Mouse (Mus musculus): Measurements from ENCODE around the gene Rsph1. TPM values are rescaled to one million over a fixed set of nuclear protein-coding genes. Genes with fewer than 3 reads are reported as not detected.

Gene Rsph1
- polyA plus RNA-seq, 1 experiment from 2014 or later = 1.8 TPM

- DNase-seq (ENCODE audit: low spot score) = no peak
- peaks cover 11% of the 10 kb centered on the region; the same call in 1 of the 2 replicates for H3K27me3 ChIP-seq (ENCODE audit: insufficient read depth, poor library complexity, severe bottlenecking)
- H3K4me3 ChIP-seq = no peak overlapping the region
- no peaks in the 10 kb centered on the region for H3K9me3 ChIP-seq
- peak overlapping the region; percentile 65 for H3K27ac ChIP-seq
- H3K36me3 ChIP-seq = no peaks in the 10 kb centered on the region
- peaks cover 11% of the 10 kb centered on the region for H3K4me1 ChIP-seq
- WGBS = 45% methylated on average over 13 of the region's 13 CpGs
Measured at GRCm38 (mm10) chr17:31315046-31315792, 38.0 kb upstream of the Rsph1 start.

GRCm38 (mm10) chr17:31312648-31313047 lies 35.5 kb upstream of the Rsph1 start:
- Histone ChIP-seq H3K27me3 (ENCODE audit: insufficient read depth, poor library complexity, severe bottlenecking) (no peaks in the 10 kb centered on the region), H3K4me3 (no peak overlapping the region), H3K9me3 (no peaks in the 10 kb centered on the region), H3K27ac (no peak overlapping the region), H3K36me3 (no peaks in the 10 kb centered on the region), H3K4me1 (peaks cover 17% of the 10 kb centered on the region)
- no peak for DNase-seq (ENCODE audit: low spot score)
- WGBS = 85% methylated on average over 10 of the region's 10 CpGs

GRCm38 (mm10) chr17:31311047-31311446 lies 33.9 kb upstream of the Rsph1 start:
- Histone ChIP-seq H3K4me3 (no peak overlapping the region), H3K4me1 (peaks cover 19% of the 10 kb centered on the region), H3K27ac (no peak overlapping the region), H3K27me3 (ENCODE audit: insufficient read depth, poor library complexity, severe bottlenecking) (no peaks in the 10 kb centered on the region), H3K9me3 (no peaks in the 10 kb centered on the region), H3K36me3 (no peaks in the 10 kb centered on the region)
- no peak for DNase-seq (ENCODE audit: low spot score)
- WGBS = 68% methylated on average over 9 of the region's 9 CpGs

GRCm38 (mm10) chr17:31309281-31309793 lies 32.2 kb upstream of the Rsph1 start:
- WGBS = 58% methylated on average over 6 of the region's 6 CpGs
- Histone ChIP-seq H3K27me3 (ENCODE audit: insufficient read depth, poor library complexity, severe bottlenecking) (no peaks in the 10 kb centered on the region), H3K4me3 (no peak overlapping the region), H3K4me1 (peaks cover 24% of the 10 kb centered on the region), H3K36me3 (no peaks in the 10 kb centered on the region), H3K9me3 (no peaks in the 10 kb centered on the region), H3K27ac (no peak overlapping the region)
- no peak for DNase-seq (ENCODE audit: low spot score)

- no peak for DNase-seq (ENCODE audit: low spot score)
- H3K9me3 ChIP-seq = no peaks in the 10 kb centered on the region
- H3K27me3 ChIP-seq (ENCODE audit: insufficient read depth, poor library complexity, severe bottlenecking) = no peaks in the 10 kb centered on the region
- WGBS = 78% methylated on average over 7 of the region's 7 CpGs
- peaks cover 28% of the 10 kb centered on the region for H3K4me1 ChIP-seq
- no peak overlapping the region for H3K4me3 ChIP-seq
- no peaks in the 10 kb centered on the region for H3K36me3 ChIP-seq
- H3K27ac ChIP-seq = no peak overlapping the region
Measured at GRCm38 (mm10) chr17:31308291-31308816, 31.2 kb upstream of the Rsph1 start.

GRCm38 (mm10) chr17:31307756-31308155 lies 30.6 kb upstream of the Rsph1 start:
- H3K4me1 ChIP-seq = peaks cover 28% of the 10 kb centered on the region
- no peaks in the 10 kb centered on the region for H3K36me3 ChIP-seq
- no peak overlapping the region for H3K4me3 ChIP-seq
- no peak overlapping the region for H3K27ac ChIP-seq
- no peaks in the 10 kb centered on the region for H3K9me3 ChIP-seq
- DNase-seq (ENCODE audit: low spot score) = no peak
- H3K27me3 ChIP-seq (ENCODE audit: insufficient read depth, poor library complexity, severe bottlenecking) = no peaks in the 10 kb centered on the region
- WGBS = 76% methylated on average over 3 of the region's 3 CpGs

GRCm38 (mm10) chr17:31305776-31306120 lies 28.6 kb upstream of the Rsph1 start:
- DNase-seq (ENCODE audit: low spot score) = no peak
- H3K27me3 ChIP-seq (ENCODE audit: insufficient read depth, poor library complexity, severe bottlenecking) = no peaks in the 10 kb centered on the region
- no peaks in the 10 kb centered on the region for H3K9me3 ChIP-seq
- peak overlapping the region; percentile 77 for H3K27ac ChIP-seq
- H3K36me3 ChIP-seq = no peaks in the 10 kb centered on the region
- peaks cover 28% of the 10 kb centered on the region for H3K4me1 ChIP-seq
- 0 out of 2 replicates have a peak overlapping the region, but pooled peaks have one; percentile 19 for H3K4me3 ChIP-seq
- 50% methylated on average over 5 of the region's 5 CpGs for WGBS

GRCm38 (mm10) chr17:31304895-31305775 lies 28.0 kb upstream of the Rsph1 start:
- H3K27ac ChIP-seq = peak overlapping the region; percentile 77
- no peaks in the 10 kb centered on the region for H3K27me3 ChIP-seq (ENCODE audit: insufficient read depth, poor library complexity, severe bottlenecking)
- H3K36me3 ChIP-seq = no peaks in the 10 kb centered on the region
- peak overlapping the region; percentile 19; the same call in 1 of the 2 replicates for H3K4me3 ChIP-seq
- 29% methylated on average over 12 of the region's 12 CpGs for WGBS
- H3K9me3 ChIP-seq = no peaks in the 10 kb centered on the region
- peaks cover 28% of the 10 kb centered on the region for H3K4me1 ChIP-seq
- DNase-seq (ENCODE audit: low spot score) = peak; percentile 78

- Histone ChIP-seq H3K4me3 (no peak overlapping the region), H3K36me3 (no peaks in the 10 kb centered on the region), H3K9me3 (no peaks in the 10 kb centered on the region), H3K27me3 (ENCODE audit: insufficient read depth, poor library complexity, severe bottlenecking) (no peaks in the 10 kb centered on the region), H3K27ac (no peak overlapping the region), H3K4me1 (peaks cover 26% of the 10 kb centered on the region)
- WGBS = 89% methylated on average over 4 of the region's 4 CpGs
- DNase-seq (ENCODE audit: low spot score) = no peak
Measured at GRCm38 (mm10) chr17:31303401-31303800, 26.2 kb upstream of the Rsph1 start.

- H3K4me1 ChIP-seq = peaks cover 46% of the 10 kb centered on the region
- no peak overlapping the region for H3K4me3 ChIP-seq
- H3K36me3 ChIP-seq = no peaks in the 10 kb centered on the region
- H3K27me3 ChIP-seq (ENCODE audit: insufficient read depth, poor library complexity, severe bottlenecking) = peaks cover 18% of the 10 kb centered on the region
- 70% methylated on average over 3 of the region's 3 CpGs for whole genome bisulfite sequencing
- H3K27ac ChIP-seq = no peak overlapping the region
- no peaks in the 10 kb centered on the region for H3K9me3 ChIP-seq
- DNase-seq (ENCODE audit: low spot score) = no peak
Measured at GRCm38 (mm10) chr17:31300736-31301135, 23.6 kb upstream of the Rsph1 start.

GRCm38 (mm10) chr17:31299981-31300380 lies 22.8 kb upstream of the Rsph1 start:
- Histone ChIP-seq H3K4me3 (no peak overlapping the region), H3K4me1 (peaks cover 46% of the 10 kb centered on the region), H3K27ac (no peak overlapping the region), H3K9me3 (no peaks in the 10 kb centered on the region), H3K27me3 (ENCODE audit: insufficient read depth, poor library complexity, severe bottlenecking) (peaks cover 26% of the 10 kb centered on the region), H3K36me3 (no peaks in the 10 kb centered on the region)
- 76% methylated on average over 4 of the region's 4 CpGs for WGBS
- no peak for DNase-seq (ENCODE audit: low spot score)

GRCm38 (mm10) chr17:31298419-31299209 lies 21.4 kb upstream of the Rsph1 start:
- 75% methylated on average over 6 of the region's 6 CpGs for WGBS
- Histone ChIP-seq H3K4me3 (no peak overlapping the region), H3K27me3 (ENCODE audit: insufficient read depth, poor library complexity, severe bottlenecking) (peaks cover 29% of the 10 kb centered on the region), H3K36me3 (no peaks in the 10 kb centered on the region), H3K9me3 (no peaks in the 10 kb centered on the region), H3K4me1 (peaks cover 36% of the 10 kb centered on the region), H3K27ac (no peak overlapping the region)
- DNase-seq (ENCODE audit: low spot score) = no peak

Measured in heart, embryonic 10.5 days (tissue).